Mouse (Mus musculus) left cerebral cortex, adult 18-20 months (tissue): Measurements from ENCODE around the gene Prrx2. TPM values are rescaled to one million over a fixed set of nuclear protein-coding genes. Genes with fewer than 3 reads are reported as not detected.

Source experiments
- DNase-seq, 2 experiments: peaks; one replicate each; pipeline ENCODE4 v3.0.0; 2021 to 2022; ENCODE audit warnings: low spot score in 2 of 2, mixed read lengths in 1 of 2
- total RNA-seq, 2 experiments: library from RNA; stranded (reverse); gene quantifications; 2 replicates each; pipeline ENCODE4 v1.2.3; 2021

Gene Prrx2
- total RNA-seq, 2 experiments from 2014 or later, result 2.1 to 2.8 TPM

GRCm38 (mm10) chr2:30864968-30865381 is 30.2 kb downstream of the Prrx2 start:
- no peak for DNase-seq

- DNase-seq, result no peak
Measured at GRCm38 (mm10) chr2:30865426-30865825, 30.7 kb downstream of the Prrx2 start.

- peak in 1 of 2 experiments; percentile 18 for DNase-seq
Measured at GRCm38 (mm10) chr2:30870863-30871262, 36.1 kb downstream of the Prrx2 start.

- no peak for DNase-seq
Measured at GRCm38 (mm10) chr2:30872669-30873068, 37.9 kb downstream of the Prrx2 start.

- no peak for DNase-seq
Measured at GRCm38 (mm10) chr2:30874445-30874844, 39.7 kb downstream of the Prrx2 start.

GRCm38 (mm10) chr2:30875096-30875495 is 40.3 kb downstream of the Prrx2 start:
- no peak for DNase-seq

GRCm38 (mm10) chr2:30875621-30876432 is 41.1 kb downstream of the Prrx2 start:
- no peak for DNase-seq

- DNase-seq, result no peak
Measured at GRCm38 (mm10) chr2:30879481-30879880, 44.7 kb downstream of the Prrx2 start.

GRCm38 (mm10) chr2:30881215-30881614 is 46.4 kb downstream of the Prrx2 start:
- DNase-seq, result no peak

GRCm38 (mm10) chr2:30884852-30885373 is 50.1 kb downstream of the Prrx2 start:
- DNase-seq, result no peak

GRCm38 (mm10) chr2:30885453-30886163 is 50.8 kb downstream of the Prrx2 start:
- DNase-seq, result peak; percentile 64 to 72

- DNase-seq, result peak; percentile 45 to 60
Measured at GRCm38 (mm10) chr2:30891002-30891401, 56.2 kb downstream of the Prrx2 start.

GRCm38 (mm10) chr2:30893399-30893798 is 58.6 kb downstream of the Prrx2 start:
- no peak for DNase-seq

GRCm38 (mm10) chr2:30893946-30894345 is 59.2 kb downstream of the Prrx2 start:
- no peak for DNase-seq

- DNase-seq, result no peak
Measured at GRCm38 (mm10) chr2:30897291-30897690, 62.5 kb downstream of the Prrx2 start.

- DNase-seq, result no peak
Measured at GRCm38 (mm10) chr2:30899397-30900069, 64.8 kb downstream of the Prrx2 start.

- DNase-seq, result no peak
Measured at GRCm38 (mm10) chr2:30901646-30902160, 66.9 kb downstream of the Prrx2 start.

GRCm38 (mm10) chr2:30902256-30902655 is 67.5 kb downstream of the Prrx2 start:
- DNase-seq, result no peak

- no peak for DNase-seq
Measured at GRCm38 (mm10) chr2:30902726-30903722, 68.3 kb downstream of the Prrx2 start.

GRCm38 (mm10) chr2:30904231-30904630 is 69.5 kb downstream of the Prrx2 start:
- no peak for DNase-seq
